Mouse (Mus musculus): ENCODE results near the gene Clptm1. TPM values are rescaled to one million over a fixed set of nuclear protein-coding genes. Genes with fewer than 3 reads are reported as not detected.

The Clptm1 gene
- polyA plus RNA-seq, 1 experiment from 2014 or later = 70.6 TPM

- no peak overlapping the region for H3K9ac ChIP-seq (ENCODE audit: low read depth, low read length)
- H3K4me1 ChIP-seq (replicated peaks; ENCODE audit: control insufficient read depth, insufficient read depth, low read length) = no peaks in the 10 kb centered on the region
- no peaks in the 10 kb centered on the region for H3K27me3 ChIP-seq (replicated peaks; ENCODE audit: control insufficient read depth, insufficient read depth, low read length)
- H3K27ac ChIP-seq (ENCODE audit: low read depth, low read length) = no peak overlapping the region; the same call in 1 of the 2 replicates
- no peak overlapping the region for H3K4me2 ChIP-seq (replicated peaks; ENCODE audit: low read depth)
- H3K9me3 ChIP-seq (ENCODE audit: control insufficient read depth) = no peaks in the 10 kb centered on the region
- no peak for ATAC-seq
- TF ChIP-seq CTCF (IDR thresholded peaks at IDR 0.05; ENCODE audit: low read depth) = no peak
- 86% methylated on average over 42 of the region's 46 CpGs for WGBS
- H3K4me3 ChIP-seq (ENCODE audit: low read depth, low read length) = no peak overlapping the region
- H3K36me3 ChIP-seq (ENCODE audit: control insufficient read depth, insufficient read depth) = peaks cover 91% of the 10 kb centered on the region
These were observed 78.6 kb downstream of the Clptm1 start for GRCm38 (mm10) chr7:19586269-19586668.

Other genes with a start within 250 kb of the Clptm1 start
- 4.2 and 4.7 TPM in 2 replicates for gene Mark4, start 206.2 kb downstream of the Clptm1 start, polyA plus RNA-seq (2015; fragmentation: Nextera tagmentation; extraction: Ambion mirVana)
- gene Exoc3l2, start 201.7 kb downstream of the Clptm1 start, polyA plus RNA-seq (2015; fragmentation: Nextera tagmentation; extraction: Ambion mirVana) = 1.1 and 1.9 TPM in 2 replicates
- 3.4 TPM in 2 replicates for gene Bloc1s3, start 156.7 kb downstream of the Clptm1 start, polyA plus RNA-seq (2015; fragmentation: Nextera tagmentation; extraction: Ambion mirVana)
- gene Trappc6a, start 156.6 kb downstream of the Clptm1 start, polyA plus RNA-seq (2015; fragmentation: Nextera tagmentation; extraction: Ambion mirVana) = 108 and 118 TPM in 2 replicates
- gene Nkpd1, start 147.2 kb downstream of the Clptm1 start, polyA plus RNA-seq (2015; fragmentation: Nextera tagmentation; extraction: Ambion mirVana) = not detected in 2 replicates
- 13.9 and 15.0 TPM in 2 replicates for gene Ppp1r37, start 102.0 kb downstream of the Clptm1 start, polyA plus RNA-seq (2015; fragmentation: Nextera tagmentation; extraction: Ambion mirVana)
- 0.14 TPM in 1 of 2 replicates, not detected in the other for gene Zfp296, start 87.7 kb downstream of the Clptm1 start, polyA plus RNA-seq (2015; fragmentation: Nextera tagmentation; extraction: Ambion mirVana)
- 99.5 and 102 TPM in 2 replicates for gene Gemin7, start 87.4 kb downstream of the Clptm1 start, polyA plus RNA-seq (2015; fragmentation: Nextera tagmentation; extraction: Ambion mirVana)
- gene Clasrp, start 60.5 kb downstream of the Clptm1 start, polyA plus RNA-seq (2015; fragmentation: Nextera tagmentation; extraction: Ambion mirVana) = 14.8 and 16.9 TPM in 2 replicates
- 10.5 and 10.6 TPM in 2 replicates for gene Relb, start 35.6 kb downstream of the Clptm1 start, polyA plus RNA-seq (2015; fragmentation: Nextera tagmentation; extraction: Ambion mirVana)
- gene Apoc2, start 12.9 kb upstream of the Clptm1 start, polyA plus RNA-seq (2015; fragmentation: Nextera tagmentation; extraction: Ambion mirVana) = 11,285 and 12,482 TPM in 2 replicates
- 5.6 and 13.5 TPM in 2 replicates for gene Gm44805, start 16.4 kb upstream of the Clptm1 start, polyA plus RNA-seq (2015; fragmentation: Nextera tagmentation; extraction: Ambion mirVana)
- gene Apoc4, start 16.4 kb upstream of the Clptm1 start, polyA plus RNA-seq (2015; fragmentation: Nextera tagmentation; extraction: Ambion mirVana) = 0.70 and 1.4 TPM in 2 replicates
- gene Apoc1, start 27.6 kb upstream of the Clptm1 start, polyA plus RNA-seq (2015; fragmentation: Nextera tagmentation; extraction: Ambion mirVana) = 34.7 and 50.0 TPM in 2 replicates
- 435 and 436 TPM in 2 replicates for gene Apoe, start 34.2 kb upstream of the Clptm1 start, polyA plus RNA-seq (2015; fragmentation: Nextera tagmentation; extraction: Ambion mirVana)
- gene Tomm40, start 50.4 kb upstream of the Clptm1 start, polyA plus RNA-seq (2015; fragmentation: Nextera tagmentation; extraction: Ambion mirVana) = 80.1 and 85.5 TPM in 2 replicates
- 93.1 and 94.7 TPM in 2 replicates for gene Nectin2, start 85.5 kb upstream of the Clptm1 start, polyA plus RNA-seq (2015; fragmentation: Nextera tagmentation; extraction: Ambion mirVana)
- 36.2 and 38.0 TPM in 2 replicates for gene Bcam, start 106.0 kb upstream of the Clptm1 start, polyA plus RNA-seq (2015; fragmentation: Nextera tagmentation; extraction: Ambion mirVana)
- 54.8 and 56.5 TPM in 2 replicates for gene Cblc, start 131.8 kb upstream of the Clptm1 start, polyA plus RNA-seq (2015; fragmentation: Nextera tagmentation; extraction: Ambion mirVana)
- gene Bcl3, start 157.7 kb upstream of the Clptm1 start, polyA plus RNA-seq (2015; fragmentation: Nextera tagmentation; extraction: Ambion mirVana) = 19.0 and 23.7 TPM in 2 replicates
- gene Gm19345, start 187.0 kb upstream of the Clptm1 start, polyA plus RNA-seq (2015; fragmentation: Nextera tagmentation; extraction: Ambion mirVana) = 0.16 and 0.39 TPM in 2 replicates
- not detected in 2 replicates for gene Ceacam16, start 196.3 kb upstream of the Clptm1 start, polyA plus RNA-seq (2015; fragmentation: Nextera tagmentation; extraction: Ambion mirVana)
- gene Ceacam19, start 222.9 kb upstream of the Clptm1 start, polyA plus RNA-seq (2015; fragmentation: Nextera tagmentation; extraction: Ambion mirVana) = not detected in 2 replicates

Data from intestine, postnatal 0 days (tissue).